8 mouse cellular contexts compared by ENCODE assay signal in the genomic region with DNA sequence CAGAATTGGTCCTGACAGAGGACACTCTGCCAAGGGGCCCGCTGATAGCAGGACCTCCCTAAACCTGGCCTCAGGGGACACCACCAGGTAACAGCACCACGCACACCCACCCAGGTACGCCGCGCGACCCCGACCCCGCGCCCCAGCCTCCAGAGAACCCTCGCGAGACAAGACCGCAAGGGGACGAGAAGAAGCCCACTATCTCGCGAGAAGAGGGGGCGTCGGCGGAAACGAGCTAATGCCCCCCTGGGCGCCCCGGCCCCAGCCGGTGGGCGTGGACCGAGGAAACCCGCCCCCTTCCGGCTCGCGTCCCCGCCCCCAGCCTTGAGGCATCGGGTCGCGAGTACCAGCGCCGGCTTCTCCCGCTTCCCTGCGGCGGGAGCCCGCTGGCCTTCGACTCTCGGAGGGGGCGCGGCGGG. TPM values are rescaled to one million over a fixed set of nuclear protein-coding genes. Genes with fewer than 3 reads are reported as not detected.
DNase-seq lines count a peak whose midpoint lies in the region; ATAC-seq lines count a peak whose summit lies in the region.

Gene Casc4, plus strand, starts transcription at position 339 of the 419 bp plus-strand sequence.

- WGBS in hindbrain, embryonic 13.5 days: under 1% methylated on average over 28 of the region's 43 CpGs

- peaks cover 12% of the 10 kb centered on the region for H3K27me3 ChIP-seq in hindbrain, embryonic 13.5 days

- peak within 1 kb of the TSS; percentile 94 for H3K4me3 ChIP-seq in hindbrain, embryonic 13.5 days

- peak within 1 kb of the TSS; percentile 96 for H3K9ac ChIP-seq in hindbrain, embryonic 13.5 days

- peak; percentile 95 for ATAC-seq in hindbrain, embryonic 13.5 days (ENCODE audit: low FRiP score)

- H3K36me3 ChIP-seq in hindbrain, embryonic 13.5 days: peaks cover 5% of the 10 kb centered on the region; the same call in 1 of the 2 replicates

- peak within 1 kb of the TSS; percentile 93 for H3K27ac ChIP-seq in hindbrain, embryonic 13.5 days

- peak within 1 kb of the TSS; percentile 80 for H3K4me2 ChIP-seq in hindbrain, embryonic 13.5 days

- DNase-seq in MN1 (ENCODE audit: low spot score): peak; percentile 97
- DNase-seq in cerebellum, adult 9-10 months: peak; percentile 86
- DNase-seq in frontal cortex, postnatal 14 days (ENCODE audit: low spot score in 2 of 2): peak; percentile 87 to 93
- peak; percentile 69 to 83 for DNase-seq in layer of hippocampus, postnatal 25 days (ENCODE audit: extremely low spot score in 1 of 2, low spot score in 1 of 2)
- peak; percentile 92 for DNase-seq in lung, postnatal 14 days
- peak; percentile 98 for DNase-seq in retina, embryonic 14.5 days (ENCODE audit: low spot score)
- peak; percentile 96 to 97 for DNase-seq in thymus, postnatal 36 days

- H3K9me3 ChIP-seq in hindbrain, embryonic 13.5 days: no peaks in the 10 kb centered on the region

- peaks cover 31% of the 10 kb centered on the region for H3K4me1 ChIP-seq in hindbrain, embryonic 13.5 days (replicated peaks)

RNA-seq across cellular contexts. Expression of gene Casc4, which starts in this region (rescaled TPM):
- 33.6 and 34.6 TPM in 2 replicates for polyA plus RNA-seq in hindbrain, embryonic 13.5 days (2015; fragmentation: Nextera tagmentation; extraction: Ambion mirVana)
- total RNA-seq in layer of hippocampus, postnatal 25 days (2021): 100 to 1,000 TPM; 106 to 120 TPM

Comparison
In these comparisons a context has a peak if more than half of its experiments do, and no peak if none do; other contexts are left out.
1. Peak in every context shown above with its lines: DNase-seq, ATAC-seq, H3K4me3 ChIP-seq and H3K27ac ChIP-seq.